ENCODE assay signal across 19 mouse cellular contexts in genomic region chr12:51710154-51710553, GRCm38 (mm10). TPM values are rescaled to one million over a fixed set of nuclear protein-coding genes. Genes with fewer than 3 reads are reported as not detected.
DNase-seq lines count a peak whose midpoint lies in the region; TF ChIP-seq lines count a peak whose summit lies in the region.
"Had no signal": no experiment of that assay in that cellular context is flagged by ENCODE, and none has a peak within 500 bp of the region (broad histone marks: within the 10 kb centered on the region; RNA-seq: fewer than 3 reads in every experiment).

No protein-coding gene starts in this region.

- no peak overlapping the region for H3K4me3 ChIP-seq in gastrocnemius, adult 2 months
- no peak overlapping the region for H3K4me3 ChIP-seq in lung, adult 2 months (replicated peaks; ENCODE audit: extremely low read depth, low read depth, low read length)
- no peak overlapping the region for H3K4me3 ChIP-seq in forebrain, embryonic 10.5 days
- H3K4me3 ChIP-seq: embryonic facial prominence, embryonic 10.5 days; heart, adult 2 months; heart, embryonic 13.5 days; hindbrain, embryonic 12.5 days; limb, embryonic 15.5 days; lung, embryonic 15.5 days had no signal

- H3K36me3 ChIP-seq in forebrain, embryonic 10.5 days (replicated peaks): no peaks in the 10 kb centered on the region
- H3K36me3 ChIP-seq: heart, embryonic 13.5 days; hindbrain, embryonic 12.5 days; lung, embryonic 15.5 days had no signal

- no peak for TF ChIP-seq CTCF in gastrocnemius, adult 2 months (IDR thresholded peaks at IDR 0.05)
- TF ChIP-seq CTCF in lung, adult 2 months (IDR thresholded peaks at IDR 0.05; ENCODE audit: insufficient read depth, low read length): no peak

- no peak for TF ChIP-seq POLR2A in lung, adult 2 months (IDR thresholded peaks at IDR 0.05; ENCODE audit: borderline replicate concordance, extremely low read depth, low read depth, low read length)

- H3K27me3 ChIP-seq in forebrain, embryonic 10.5 days (ENCODE audit: poor library complexity, severe bottlenecking): no peaks in the 10 kb centered on the region
- H3K27me3 ChIP-seq: CH12.LX; heart, embryonic 13.5 days; hindbrain, embryonic 12.5 days; limb, embryonic 15.5 days; lung, embryonic 15.5 days had no signal

- no peaks in the 10 kb centered on the region for H3K9me3 ChIP-seq in forebrain, embryonic 10.5 days
- H3K9me3 ChIP-seq: embryonic facial prominence, embryonic 10.5 days; heart, embryonic 13.5 days; hindbrain, embryonic 12.5 days; limb, embryonic 15.5 days; lung, embryonic 15.5 days had no signal

- H3K27ac ChIP-seq in gastrocnemius, adult 2 months: peak overlapping the region; percentile 35
- no peak overlapping the region for H3K27ac ChIP-seq in forebrain, embryonic 10.5 days
- H3K27ac ChIP-seq: embryonic facial prominence, embryonic 10.5 days; hindbrain, embryonic 12.5 days; limb, embryonic 15.5 days; lung, embryonic 15.5 days had no signal

- H3K4me1 ChIP-seq in lung, adult 2 months (ENCODE audit: control insufficient read depth, insufficient read depth, low read length): peaks cover 7% of the 10 kb centered on the region; the same call in 1 of the 2 replicates
- peaks cover 6% of the 10 kb centered on the region; the same call in 1 of the 2 replicates for H3K4me1 ChIP-seq in forebrain, embryonic 10.5 days
- H3K4me1 ChIP-seq: hindbrain, embryonic 12.5 days; limb, embryonic 15.5 days had no signal

- intact Hi-C loops in gastrocnemius, adult 2 months (cut with DNase I): no loop called here

- DNase-seq in gastrocnemius, adult 2 months: no peak
- DNase-seq in gastrocnemius, adult 18-20 months (ENCODE audit: low spot score): no peak
- peak; percentile 25 to 47 for DNase-seq in kidney, postnatal 4 days
- DNase-seq in kidney, adult 9 months: no peak
- peak; percentile 43 for DNase-seq in lung, postnatal 10 days
- no peak for DNase-seq in lung, adult 2 months
- no peak for DNase-seq in forebrain, embryonic 10.5 days (ENCODE audit: extremely low spot score, low spot score)
- DNase-seq: adrenal gland, adult 8-10 months; cerebellum, adult 8-10 months; gastrocnemius, postnatal 25 days; heart, adult 2 months; kidney, adult 2 months; left cerebral cortex, postnatal 4 days had no signal

- WGBS in lung, adult 2 months: 47% methylated on average over 5 of the region's 5 CpGs
- 79% methylated on average over 5 of the region's 5 CpGs for WGBS in forebrain, embryonic 10.5 days

RNA-seq across cellular contexts. Expression of gene Strn3, which starts 18.5 kb away (rescaled TPM):
- 100 to 1,000 TPM; 142 to 174 TPM for total RNA-seq in gastrocnemius, adult 2 months (2021)
- 100 to 1,000 TPM; 148 to 171 TPM for total RNA-seq in gastrocnemius, adult 18-20 months (2021)
- 19.3 and 19.9 TPM in 2 replicates for polyA plus RNA-seq in lung, adult 2 months (2012; rRNA removed)
- polyA plus RNA-seq in forebrain, embryonic 10.5 days (2016; fragmentation: Nextera tagmentation; extraction: Ambion mirVana): 40.8 and 41.0 TPM in 2 replicates

RNA-seq across cellular contexts. Expression of gene Ap4s1, which starts 19.3 kb away (rescaled TPM):
- 10 to 100 TPM; 60.2 to 61.3 TPM for total RNA-seq in gastrocnemius, adult 2 months (2021)
- 10 to 100 TPM; 59.6 to 61.8 TPM for total RNA-seq in gastrocnemius, adult 18-20 months (2021)
- 8.8 and 10.9 TPM in 2 replicates for polyA plus RNA-seq in lung, adult 2 months (2012; rRNA removed)
- polyA plus RNA-seq in forebrain, embryonic 10.5 days (2016; fragmentation: Nextera tagmentation; extraction: Ambion mirVana): 40.3 and 41.7 TPM in 2 replicates

Comparison
In these comparisons a context has a peak if more than half of its experiments do, and no peak if none do; other contexts are left out.
1. DNase-seq: peak in kidney, postnatal 4 days (2 of 2) and lung, postnatal 10 days (single experiment); none in gastrocnemius, adult 2 months (single experiment), gastrocnemius, adult 18-20 months (single experiment), kidney, adult 9 months (single experiment), lung, adult 2 months (single experiment) and forebrain, embryonic 10.5 days (single experiment).